Mouse (Mus musculus) embryo, embryonic 10.5 days (tissue): ENCODE measurements around the gene Klf1.
A peak's percentile ranks its signal among the peaks of the same experiment; 100 is the strongest.
"Not testable (repeated sequence)": the region's sequence is repeated elsewhere in the genome, so short reads cannot be mapped to it uniquely, and the experiment has no call there.

ENCODE experiments used
- DNase-seq: peaks from one replicate; pipeline ENCODE4 v3.0.0-alpha.2; 2015; ENCODE audit warnings: low spot score

Gene Klf1

GRCm38 (mm10) chr8:84907493-84907892 is 5.8 kb downstream of the Klf1 start:
- DNase-seq: no peak

DNA sequence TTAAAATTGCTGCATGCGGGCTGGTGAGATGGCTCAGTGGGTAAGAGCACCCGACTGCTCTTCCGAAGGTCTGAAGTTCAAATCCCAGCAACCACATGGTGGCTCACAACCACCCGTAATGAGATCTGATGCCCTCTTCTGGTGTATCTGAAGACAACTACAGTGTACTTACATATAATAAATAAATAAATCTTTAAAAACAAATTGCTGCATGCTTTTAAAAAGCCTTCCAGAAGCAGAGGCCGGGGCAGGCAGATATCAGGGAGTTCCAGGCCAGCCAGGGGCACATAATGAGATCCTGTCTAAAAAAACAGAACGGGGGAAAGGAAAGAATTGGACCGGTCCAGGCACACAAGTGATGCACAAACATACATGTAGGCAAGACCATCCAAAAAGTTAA is 6.3 kb downstream of the Klf1 start:
- not testable (repeated sequence) for DNase-seq

DNA sequence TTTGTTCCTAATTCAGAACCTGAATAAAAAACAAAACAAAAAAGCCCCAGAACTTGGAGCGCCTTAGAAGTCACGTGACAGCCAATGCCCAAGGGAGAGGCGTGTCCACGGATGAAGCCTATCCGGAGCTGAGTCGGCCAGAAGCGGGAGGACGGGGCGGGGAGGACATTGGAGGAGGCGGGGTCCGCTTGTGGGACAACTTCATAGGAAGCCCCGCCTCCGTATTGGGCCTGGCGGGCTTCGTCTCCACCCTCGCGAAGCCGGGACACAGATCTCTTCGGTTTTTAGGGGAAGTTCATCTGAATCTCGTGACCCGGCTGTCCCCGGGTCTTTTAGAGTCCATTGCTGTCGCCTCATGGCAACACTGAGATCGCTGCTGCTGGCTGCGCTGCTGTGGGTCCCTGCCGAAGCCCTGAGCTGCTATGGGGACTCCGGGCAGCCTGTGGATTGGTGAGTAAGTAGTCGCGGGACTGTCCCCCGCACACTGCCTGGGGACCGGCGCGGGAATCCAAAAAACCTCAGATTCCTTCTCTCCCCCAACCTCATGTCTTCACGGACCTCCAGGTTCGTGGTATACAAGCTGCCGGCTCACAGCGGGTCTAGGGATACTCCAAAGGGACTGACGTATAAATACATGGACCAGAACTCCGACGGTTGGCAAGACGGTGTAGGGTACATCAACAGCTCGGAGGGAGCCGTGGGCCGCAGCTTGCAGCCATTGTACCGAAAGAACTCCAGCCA is 6.9 kb downstream of the Klf1 start, which contains the start of gene Dnase2a:
Dnase2a (plus strand) TSS at position 140 of the 741 bp plus-strand sequence.
- DNase-seq: peak; percentile 99

DNA sequence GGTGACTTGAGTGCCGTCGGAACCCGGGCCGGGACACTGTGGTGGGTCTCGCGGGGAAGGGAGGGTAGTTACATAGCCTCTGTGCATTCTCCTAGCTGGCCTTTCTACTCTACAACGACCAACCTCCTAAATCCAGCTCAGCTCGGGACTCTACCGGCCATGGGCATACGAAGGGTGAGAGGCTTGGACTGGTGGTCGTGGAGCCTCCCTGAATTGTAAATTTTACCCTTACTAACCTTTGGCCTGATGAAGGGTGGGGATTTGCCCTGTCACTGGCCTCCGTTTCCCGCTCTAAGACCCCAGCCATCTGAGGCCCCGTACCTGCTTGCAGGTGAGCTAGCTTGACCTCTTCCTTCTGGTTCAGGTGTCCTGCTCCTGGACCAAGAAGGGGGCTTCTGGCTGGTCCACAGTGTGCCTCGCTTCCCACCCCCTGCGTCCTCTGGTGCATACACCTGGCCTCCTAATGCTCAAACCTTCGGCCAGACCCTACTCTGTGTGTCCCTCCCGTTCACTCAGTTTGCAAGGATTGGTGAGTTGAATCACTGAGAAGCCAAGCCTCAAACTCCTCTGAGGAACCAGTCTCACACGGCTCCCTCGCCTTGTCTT is 7.5 kb downstream of the Klf1 start:
- no peak for DNase-seq

- no peak for DNase-seq
Observed at GRCm38 (mm10) chr8:84909949-84910348, 8.2 kb downstream of the Klf1 start.

DNA sequence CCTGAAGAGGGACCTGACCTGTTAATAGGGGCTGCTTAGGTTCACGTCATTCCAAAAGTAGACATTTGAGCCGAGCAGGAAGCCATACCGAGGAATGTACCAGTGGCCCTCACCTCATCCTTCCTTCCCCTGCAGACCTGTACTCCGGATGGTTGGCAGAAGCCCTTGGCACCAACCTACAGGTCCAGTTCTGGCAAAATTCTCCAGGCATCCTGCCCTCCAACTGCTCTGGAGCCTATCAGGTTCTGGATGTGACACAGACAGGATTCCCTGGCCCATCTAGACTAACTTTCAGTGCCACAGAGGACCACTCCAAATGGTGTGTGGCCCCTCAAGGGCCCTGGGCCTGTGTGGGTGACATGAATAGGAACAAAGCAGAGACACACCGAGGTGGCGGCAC is 8.8 kb downstream of the Klf1 start:
- DNase-seq: no peak

GRCm38 (mm10) chr8:84911854-84912253 is 10.1 kb downstream of the Klf1 start:
- no peak for DNase-seq

- no peak for DNase-seq
Observed at GRCm38 (mm10) chr8:84912391-84912790, 10.7 kb downstream of the Klf1 start.

GRCm38 (mm10) chr8:84912895-84913501 is 11.3 kb downstream of the Klf1 start:
- peak; percentile 72 for DNase-seq

- DNase-seq: no peak
Observed at GRCm38 (mm10) chr8:84913502-84913900, 11.8 kb downstream of the Klf1 start.

DNA sequence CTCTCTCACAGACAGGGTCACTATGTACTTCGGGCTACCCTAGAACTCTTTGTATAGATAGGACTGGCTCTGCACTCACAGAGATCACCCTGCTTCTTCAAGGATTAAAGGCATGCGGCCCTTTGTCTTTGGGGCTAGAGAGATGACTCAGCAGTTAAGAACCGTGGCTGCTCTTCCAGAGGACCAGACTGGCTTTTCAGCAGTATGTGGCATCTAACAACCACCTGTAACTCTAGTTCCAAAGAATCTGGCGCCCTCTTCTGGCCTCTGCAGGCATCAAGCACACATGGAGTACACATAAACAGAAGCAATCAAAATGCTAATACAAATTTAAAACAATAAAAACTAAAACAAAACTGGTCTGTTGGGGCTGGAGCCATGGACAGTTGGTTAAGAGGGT is 12.2 kb downstream of the Klf1 start:
- peak; percentile 64 for DNase-seq

- no peak for DNase-seq
Observed at GRCm38 (mm10) chr8:84915269-84915668, 13.5 kb downstream of the Klf1 start.

DNA sequence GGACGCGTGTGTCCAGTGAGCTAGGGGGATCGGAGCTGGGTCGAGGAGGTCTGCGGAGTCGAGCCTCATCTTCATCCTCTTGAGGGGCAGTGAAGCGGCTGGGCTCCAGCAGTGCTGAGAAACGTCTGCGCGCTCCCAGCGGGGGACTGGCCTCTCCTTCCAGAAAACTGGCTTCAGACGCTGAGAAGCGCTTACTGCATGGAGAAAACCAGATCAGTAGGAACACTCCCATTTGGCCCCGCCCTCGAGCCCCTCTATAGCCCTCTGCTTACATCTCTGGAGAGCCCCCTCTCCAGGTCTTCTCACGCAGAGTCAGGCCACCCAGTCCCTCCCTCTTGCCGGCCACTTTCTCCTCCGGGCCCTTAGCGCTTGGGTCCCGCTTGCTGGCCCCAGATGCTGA is 16.1 kb downstream of the Klf1 start:
- no peak for DNase-seq

DNA sequence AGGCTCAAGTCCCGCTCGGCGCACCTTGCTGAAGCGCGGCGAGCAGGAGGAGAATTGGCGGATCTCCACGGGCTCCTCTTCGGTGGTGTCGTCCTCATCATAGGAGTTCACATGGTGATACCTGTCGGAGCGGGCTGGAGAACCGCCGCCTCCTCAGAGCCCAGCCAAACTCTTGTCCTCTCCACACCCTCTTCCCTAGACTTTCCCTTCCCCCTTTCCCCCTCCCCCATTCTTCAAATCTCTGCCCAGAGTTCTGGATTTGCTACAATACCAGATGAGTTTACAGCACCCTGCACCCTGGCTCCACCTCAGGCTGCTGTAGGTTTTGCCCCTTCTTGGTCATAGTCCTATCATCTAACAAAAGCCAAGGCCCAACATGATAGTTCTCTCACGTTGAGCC is 16.9 kb downstream of the Klf1 start:
- DNase-seq: no peak

GRCm38 (mm10) chr8:84921596-84921995 is 19.9 kb downstream of the Klf1 start:
- no peak for DNase-seq

DNA sequence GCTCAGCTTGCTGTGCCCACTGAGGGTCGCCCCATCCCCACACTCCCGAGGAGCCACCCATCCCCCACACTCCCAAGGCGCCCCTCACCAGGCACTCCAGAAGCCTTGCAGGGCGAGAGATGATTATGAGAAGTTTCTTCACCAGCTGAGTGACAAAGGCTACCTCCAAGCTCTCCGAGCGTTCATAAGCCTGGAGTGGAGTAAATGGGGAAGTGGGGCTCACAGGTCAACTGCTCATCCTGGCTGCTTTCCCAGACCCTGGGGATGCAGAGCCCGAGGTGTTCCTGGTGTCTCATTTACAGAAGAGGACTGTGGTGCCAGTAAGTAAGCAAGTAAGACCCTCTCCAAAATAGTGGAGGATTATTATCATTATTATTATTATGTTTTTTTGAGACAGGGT is 23.8 kb downstream of the Klf1 start:
- DNase-seq: no peak

DNA sequence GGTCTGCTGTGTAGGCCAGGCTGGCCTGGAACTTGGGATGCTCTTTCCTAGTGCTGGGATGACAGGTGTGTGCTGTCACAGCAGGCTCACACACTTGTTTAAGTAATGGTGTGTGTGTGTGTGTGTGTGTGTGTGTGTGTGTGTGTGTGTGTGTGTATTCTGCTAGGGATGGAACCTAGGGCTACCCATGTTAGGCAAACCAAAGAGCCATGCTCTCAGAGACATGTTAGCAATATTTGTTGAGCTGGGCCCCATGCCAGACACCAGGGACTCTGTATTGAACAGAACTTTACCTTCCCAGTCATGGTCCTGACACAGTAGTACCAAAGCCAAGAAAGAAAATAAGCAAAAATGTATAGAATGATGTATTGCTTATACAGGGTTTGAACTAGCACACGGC is 25.8 kb downstream of the Klf1 start:
- no peak for DNase-seq

- peak; percentile 89 for DNase-seq
Observed at GRCm38 (mm10) chr8:84928456-84929306, 27.0 kb downstream of the Klf1 start.

DNA sequence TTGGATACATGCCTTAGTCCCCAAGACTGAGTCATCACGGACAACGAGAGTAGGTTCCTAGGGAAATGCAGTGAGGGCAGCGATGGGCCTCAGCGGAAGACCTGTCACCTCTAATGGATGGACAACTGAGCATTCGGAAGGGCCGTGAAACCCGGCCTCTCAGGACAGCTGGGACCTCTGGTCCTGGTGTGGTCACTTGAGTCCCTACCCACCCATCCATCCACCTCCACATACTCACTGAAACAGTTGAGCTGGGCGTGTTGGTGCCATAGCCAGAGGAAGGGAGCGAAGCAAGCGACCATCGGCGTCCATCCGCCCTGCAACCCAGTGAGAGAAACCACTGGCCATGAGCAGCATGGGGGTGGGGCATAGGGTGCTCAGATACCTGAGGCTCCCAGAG is 28.9 kb downstream of the Klf1 start:
- DNase-seq: no peak

- DNase-seq: no peak
Observed at GRCm38 (mm10) chr8:84933767-84934559, 32.2 kb downstream of the Klf1 start.

- peak; percentile 91 for DNase-seq
Observed at GRCm38 (mm10) chr8:84934860-84935259, 33.1 kb downstream of the Klf1 start.

- peak; percentile 35 for DNase-seq
Observed at GRCm38 (mm10) chr8:84935489-84935888, 33.8 kb downstream of the Klf1 start.
